Mouse (Mus musculus): ENCODE data around the gene Gm45717. TPM values are rescaled to one million over a fixed set of nuclear protein-coding genes. Genes with fewer than 3 reads are reported as not detected.

Gm45717 gene
- polyA plus RNA-seq, 2 experiments = not detected

DNA sequence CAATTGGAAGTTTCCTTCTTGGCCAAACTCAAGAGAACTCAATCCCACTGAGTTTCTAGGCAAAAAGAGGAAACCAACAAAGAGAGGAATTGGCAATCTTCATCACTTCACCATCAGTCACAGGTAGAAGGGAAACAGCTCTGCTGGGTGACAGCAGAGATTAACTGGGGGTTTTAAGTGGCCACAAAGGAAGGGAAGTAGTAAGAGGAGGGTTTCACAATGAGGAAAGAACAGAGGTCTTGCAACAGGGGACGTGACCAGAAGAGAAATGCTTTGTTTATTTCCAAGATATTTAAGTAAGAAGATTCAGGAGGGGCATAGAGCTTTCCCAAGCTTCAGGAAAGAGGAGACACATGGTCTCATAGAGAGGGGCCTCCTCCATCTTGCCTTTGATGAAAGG is 42.1 kb upstream of the Gm45717 start:
- no peak overlapping the region for H3K4me2 ChIP-seq (ENCODE audit: low read depth)
- 0 out of 4 replicates have a peak, but pooled peaks cover 0 to 1% of the 10 kb centered on the region in 2 experiments for H3K4me1 ChIP-seq (replicated peaks; ENCODE audit: control insufficient read depth in 2 of 2, insufficient read depth in 2 of 2, low read length in 1 of 2)
- H3K9me3 ChIP-seq (ENCODE audit: control insufficient read depth, low read length) = no peaks in the 10 kb centered on the region
- 7% methylated on average over 1 of the region's 1 CpGs for WGBS (ENCODE audit: insufficient replicate concordance)
- no peak overlapping the region for H3K27ac ChIP-seq
- no peak overlapping the region for H3K4me3 ChIP-seq (ENCODE audit: insufficient read depth in 1 of 2, low read depth in 2 of 2, low read length in 2 of 2)
- no peak for TF ChIP-seq EP300 (IDR thresholded peaks at IDR 0.05; ENCODE audit: low read depth)
- no peak for TF ChIP-seq CTCF (IDR thresholded peaks at IDR 0.05; ENCODE audit: low read depth)
- no peaks in the 10 kb centered on the region for H3K27me3 ChIP-seq (ENCODE audit: control insufficient read depth, insufficient read depth, low read length)
- no peak overlapping the region for H3K9ac ChIP-seq (replicated peaks)
- DNase-seq (ENCODE audit: low read depth in 3 of 3, low spot score in 3 of 3) (no peak), ATAC-seq (ENCODE audit: insufficient read depth) (no peak)
- H3K36me3 ChIP-seq (replicated peaks; ENCODE audit: control insufficient read depth, insufficient read depth, low read depth) = no peaks in the 10 kb centered on the region

GRCm38 (mm10) chr7:140991117-140991689 is 35.5 kb upstream of the Gm45717 start:
- TF ChIP-seq EP300 (IDR thresholded peaks at IDR 0.05; ENCODE audit: low read depth) = no peak
- TF ChIP-seq CTCF (IDR thresholded peaks at IDR 0.05; ENCODE audit: low read depth) = peak; percentile 44
- H3K4me2 ChIP-seq (ENCODE audit: low read depth) = no peak overlapping the region
- H3K9ac ChIP-seq (replicated peaks) = no peak overlapping the region
- H3K27ac ChIP-seq = no peak overlapping the region
- H3K9me3 ChIP-seq (ENCODE audit: control insufficient read depth, low read length) = no peaks in the 10 kb centered on the region
- DNase-seq (ENCODE audit: low read depth in 3 of 3, low spot score in 3 of 3) (no peak), ATAC-seq (ENCODE audit: insufficient read depth) (no peak)
- 29% methylated on average over 14 of the region's 14 CpGs for WGBS (ENCODE audit: insufficient replicate concordance)
- no peak overlapping the region for H3K4me3 ChIP-seq (ENCODE audit: insufficient read depth in 1 of 2, low read depth in 2 of 2, low read length in 2 of 2)
- H3K36me3 ChIP-seq (replicated peaks; ENCODE audit: control insufficient read depth, insufficient read depth, low read depth) = no peaks in the 10 kb centered on the region
- peaks cover 0 to 9% of the 10 kb centered on the region in 2 experiments; a peak in 2 of 4 replicates for H3K4me1 ChIP-seq (replicated peaks; ENCODE audit: control insufficient read depth in 2 of 2, insufficient read depth in 2 of 2, low read length in 1 of 2)
- no peaks in the 10 kb centered on the region for H3K27me3 ChIP-seq (ENCODE audit: control insufficient read depth, insufficient read depth, low read length)

DNA sequence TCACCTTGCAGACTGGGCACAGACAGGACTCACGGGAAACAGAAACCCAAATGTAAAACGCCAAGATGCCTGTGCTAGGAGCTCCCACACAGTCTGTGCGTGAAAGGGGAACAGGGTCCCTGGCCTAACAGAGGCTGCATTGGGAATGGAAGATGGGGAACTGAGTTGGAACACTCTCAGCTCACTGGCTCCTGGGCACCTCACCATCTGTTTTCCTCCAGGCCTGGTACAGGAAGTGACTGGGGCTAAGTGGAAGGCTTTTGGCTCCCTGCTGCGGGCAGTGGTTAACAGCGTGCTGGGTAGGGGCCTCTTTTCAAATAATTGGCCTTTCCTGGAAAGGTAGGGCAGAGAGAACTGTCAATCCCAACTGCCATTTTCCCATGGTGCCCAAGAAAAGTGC is 34.9 kb upstream of the Gm45717 start:
- no peak overlapping the region for H3K27ac ChIP-seq
- no peak for TF ChIP-seq EP300 (IDR thresholded peaks at IDR 0.05; ENCODE audit: low read depth)
- no peak for TF ChIP-seq CTCF (IDR thresholded peaks at IDR 0.05; ENCODE audit: low read depth)
- 21% methylated on average over 5 of the region's 5 CpGs for WGBS (ENCODE audit: insufficient replicate concordance)

DNA sequence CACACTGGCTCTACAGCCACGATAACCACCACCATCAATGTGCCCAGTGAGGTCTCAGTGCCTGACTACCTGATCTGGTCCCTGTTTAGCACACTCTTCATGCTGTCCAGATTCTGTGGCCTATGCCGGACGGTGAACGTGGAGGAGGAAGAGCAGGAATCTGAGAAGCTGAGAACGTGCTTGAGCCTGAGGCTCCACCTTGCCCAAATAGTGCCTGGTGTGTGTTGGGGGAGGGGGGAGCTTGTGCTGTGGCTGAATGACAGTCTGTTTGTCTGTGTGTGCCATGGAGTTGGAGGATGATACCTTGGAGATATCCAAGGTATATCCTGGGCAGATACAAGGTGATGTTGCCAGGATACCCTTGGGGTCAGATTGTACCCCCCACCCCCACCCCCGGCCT is 34.4 kb upstream of the Gm45717 start:
- no peaks in the 10 kb centered on the region for H3K27me3 ChIP-seq (ENCODE audit: control insufficient read depth, insufficient read depth, low read length)
- WGBS (ENCODE audit: insufficient replicate concordance) = 20% methylated on average over 6 of the region's 6 CpGs
- no peaks in the 10 kb centered on the region for H3K36me3 ChIP-seq (replicated peaks; ENCODE audit: control insufficient read depth, insufficient read depth, low read depth)
- no peak overlapping the region for H3K27ac ChIP-seq
- no peak for DNase-seq (ENCODE audit: low read depth in 3 of 3, low spot score in 3 of 3)
- H3K4me2 ChIP-seq (ENCODE audit: low read depth) = no peak overlapping the region
- H3K4me1 ChIP-seq (replicated peaks; ENCODE audit: control insufficient read depth in 2 of 2, insufficient read depth in 2 of 2, low read length in 1 of 2) = peaks cover 0 to 9% of the 10 kb centered on the region in 2 experiments; a peak in 2 of 4 replicates
- no peaks in the 10 kb centered on the region for H3K9me3 ChIP-seq (ENCODE audit: control insufficient read depth, low read length)
- H3K9ac ChIP-seq (replicated peaks) = no peak overlapping the region
- no peak overlapping the region for H3K4me3 ChIP-seq (ENCODE audit: insufficient read depth in 1 of 2, low read depth in 2 of 2, low read length in 2 of 2)
- TF ChIP-seq CTCF (IDR thresholded peaks at IDR 0.05; ENCODE audit: low read depth) (no peak), EP300 (IDR thresholded peaks at IDR 0.05; ENCODE audit: low read depth) (no peak)
- no peak for ATAC-seq (ENCODE audit: insufficient read depth)

More for the DNA sequence above, 34.9 kb upstream of the Gm45717 start:
- Histone ChIP-seq H3K27me3 (ENCODE audit: control insufficient read depth, insufficient read depth, low read length) (no peaks in the 10 kb centered on the region), H3K4me2 (ENCODE audit: low read depth) (no peak overlapping the region), H3K36me3 (replicated peaks; ENCODE audit: control insufficient read depth, insufficient read depth, low read depth) (no peaks in the 10 kb centered on the region), H3K4me3 (ENCODE audit: insufficient read depth in 1 of 2, low read depth in 2 of 2, low read length in 2 of 2) (no peak overlapping the region), H3K9ac (replicated peaks) (no peak overlapping the region), H3K9me3 (ENCODE audit: control insufficient read depth, low read length) (no peaks in the 10 kb centered on the region), H3K4me1 (replicated peaks; ENCODE audit: control insufficient read depth in 2 of 2, insufficient read depth in 2 of 2, low read length in 1 of 2) (peaks cover 0 to 9% of the 10 kb centered on the region in 2 experiments; a peak in 2 of 4 replicates)
- ATAC-seq (ENCODE audit: insufficient read depth) = peak; percentile 41; the same call in 1 of the 2 replicates
- no peak for DNase-seq (ENCODE audit: low read depth in 3 of 3, low spot score in 3 of 3)

- ATAC-seq (ENCODE audit: insufficient read depth) (no peak), DNase-seq (ENCODE audit: low read depth in 3 of 3, low spot score in 3 of 3) (no peak)
- no peaks in the 10 kb centered on the region for H3K27me3 ChIP-seq (ENCODE audit: control insufficient read depth, insufficient read depth, low read length)
- TF ChIP-seq CTCF (IDR thresholded peaks at IDR 0.05; ENCODE audit: low read depth) (no peak), EP300 (IDR thresholded peaks at IDR 0.05; ENCODE audit: low read depth) (no peak)
- H3K27ac ChIP-seq = no peak overlapping the region
- no peak overlapping the region for H3K4me2 ChIP-seq (ENCODE audit: low read depth)
- H3K4me1 ChIP-seq (replicated peaks; ENCODE audit: control insufficient read depth in 2 of 2, insufficient read depth in 2 of 2, low read length in 1 of 2) = peaks cover 0 to 9% of the 10 kb centered on the region in 2 experiments; a peak in 2 of 4 replicates
- H3K4me3 ChIP-seq (ENCODE audit: insufficient read depth in 1 of 2, low read depth in 2 of 2, low read length in 2 of 2) = no peak overlapping the region
- no peaks in the 10 kb centered on the region for H3K9me3 ChIP-seq (ENCODE audit: control insufficient read depth, low read length)
- no peak overlapping the region for H3K9ac ChIP-seq (replicated peaks)
- H3K36me3 ChIP-seq (replicated peaks; ENCODE audit: control insufficient read depth, insufficient read depth, low read depth) = no peaks in the 10 kb centered on the region
- 49% methylated on average over 4 of the region's 4 CpGs for WGBS (ENCODE audit: insufficient replicate concordance)
Measured at GRCm38 (mm10) chr7:140989022-140989421, 33.3 kb upstream of the Gm45717 start.

All from liver, embryonic 14.5 days (tissue).